Mouse (Mus musculus) retina, adult 2 months (tissue): ENCODE results near the gene Cd3eap.

ENCODE experiments used
- DNase-seq: peaks from one replicate; pipeline ENCODE4 v3.0.0-alpha.2; 2012; ENCODE audit warnings: low read depth, low spot score

Cd3eap gene

DNA sequence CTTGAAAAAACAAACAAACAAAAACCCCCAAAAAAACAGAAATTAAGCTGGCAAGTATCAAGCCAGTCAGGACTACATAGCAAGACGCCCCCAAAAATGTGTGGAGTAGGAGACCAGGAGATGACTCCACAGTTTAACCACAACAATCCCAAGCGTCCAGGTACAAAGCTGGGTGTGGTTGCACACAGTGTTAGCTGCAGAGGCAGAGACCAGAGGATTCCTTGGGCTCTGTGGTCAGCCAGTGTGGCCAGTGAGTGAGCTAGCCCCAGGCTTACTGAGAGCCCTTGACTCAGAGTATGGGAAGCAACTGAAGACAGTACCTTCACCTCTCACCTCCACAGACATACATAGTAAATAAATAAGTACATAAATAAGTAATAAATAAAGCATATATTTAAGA, 27.4 kb downstream of the Cd3eap start:
- DNase-seq: no peak

DNA sequence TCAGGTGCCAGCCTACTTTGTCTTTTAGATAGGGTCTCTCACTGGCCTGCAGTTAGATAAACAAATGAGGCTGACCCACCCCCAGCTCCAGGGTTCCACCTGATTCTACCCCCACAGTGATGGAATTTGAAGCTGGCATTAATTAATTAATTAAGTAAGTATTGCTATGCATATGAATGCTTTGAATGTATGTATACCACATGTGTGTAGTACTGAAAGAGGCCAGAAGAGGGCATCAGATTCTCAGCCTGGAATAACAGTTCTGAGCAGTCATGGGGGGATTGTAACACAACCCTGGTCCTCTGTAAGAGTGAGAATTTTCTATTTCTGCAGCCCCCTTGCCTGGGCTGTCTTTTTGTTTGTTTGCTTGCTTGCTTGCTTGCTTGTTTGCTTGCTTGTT, 30.9 kb downstream of the Cd3eap start:
- DNase-seq: no peak

DNA sequence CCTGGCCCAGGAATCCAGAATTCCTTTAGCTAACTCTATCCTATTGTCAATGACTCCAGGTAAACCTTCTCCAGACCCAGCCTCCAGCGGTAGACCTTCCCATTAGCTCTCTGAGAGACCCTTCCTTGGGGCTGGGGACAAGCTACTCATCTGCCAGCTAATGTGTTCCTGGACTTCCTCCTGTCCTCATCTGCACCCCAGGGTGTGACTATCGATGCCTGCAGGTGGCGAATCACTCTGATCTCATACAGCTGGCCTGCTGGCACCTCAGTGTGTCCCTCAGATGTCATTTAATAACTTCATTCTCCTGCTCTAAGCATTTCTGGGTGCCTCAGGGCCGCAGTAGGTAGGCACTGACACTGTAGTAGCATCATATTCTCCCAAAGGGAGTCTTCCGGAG, 31.5 kb downstream of the Cd3eap start:
- DNase-seq: no peak

DNA sequence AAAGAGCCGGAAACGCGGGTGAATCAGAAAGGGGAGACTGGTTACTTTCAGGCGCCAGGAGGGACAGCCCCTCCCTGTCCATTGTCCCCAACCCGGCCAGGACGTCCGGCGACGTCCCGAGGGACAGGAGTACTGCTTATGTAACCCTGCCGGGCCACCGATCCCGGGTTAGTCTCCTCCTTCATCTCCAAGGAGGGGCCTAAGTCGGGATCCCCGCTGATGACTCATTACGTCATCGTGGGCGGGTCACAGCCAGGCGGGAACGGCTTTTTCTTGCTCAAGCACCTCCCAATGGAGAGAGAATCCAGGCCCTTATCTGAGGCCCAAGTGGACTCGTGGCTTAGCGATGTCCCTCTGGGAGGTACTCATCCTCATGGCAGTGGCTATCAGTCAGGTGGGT, 32.2 kb downstream of the Cd3eap start:
- peak; percentile 84 for DNase-seq

DNA sequence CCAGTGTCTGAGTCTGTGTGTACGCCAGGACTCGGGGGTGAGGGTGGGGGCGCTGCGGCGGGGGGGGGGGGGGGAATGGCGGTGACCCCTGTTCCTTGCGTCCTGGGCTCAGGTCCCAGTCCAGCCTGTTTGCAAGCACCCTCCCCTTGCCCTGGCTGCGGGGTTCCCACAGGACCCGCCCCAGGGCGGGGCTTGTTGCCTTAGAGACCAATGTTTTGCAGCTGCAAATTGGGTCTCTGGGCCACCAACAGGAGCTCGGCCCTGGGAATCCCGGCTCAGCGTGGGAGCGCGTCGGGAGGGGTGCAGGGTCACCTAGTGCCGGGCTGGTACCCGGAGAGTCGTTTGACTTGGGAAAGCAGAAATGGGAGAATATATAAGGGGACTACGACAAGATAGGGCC, 32.9 kb downstream of the Cd3eap start:
- peak; percentile 76 for DNase-seq

DNA sequence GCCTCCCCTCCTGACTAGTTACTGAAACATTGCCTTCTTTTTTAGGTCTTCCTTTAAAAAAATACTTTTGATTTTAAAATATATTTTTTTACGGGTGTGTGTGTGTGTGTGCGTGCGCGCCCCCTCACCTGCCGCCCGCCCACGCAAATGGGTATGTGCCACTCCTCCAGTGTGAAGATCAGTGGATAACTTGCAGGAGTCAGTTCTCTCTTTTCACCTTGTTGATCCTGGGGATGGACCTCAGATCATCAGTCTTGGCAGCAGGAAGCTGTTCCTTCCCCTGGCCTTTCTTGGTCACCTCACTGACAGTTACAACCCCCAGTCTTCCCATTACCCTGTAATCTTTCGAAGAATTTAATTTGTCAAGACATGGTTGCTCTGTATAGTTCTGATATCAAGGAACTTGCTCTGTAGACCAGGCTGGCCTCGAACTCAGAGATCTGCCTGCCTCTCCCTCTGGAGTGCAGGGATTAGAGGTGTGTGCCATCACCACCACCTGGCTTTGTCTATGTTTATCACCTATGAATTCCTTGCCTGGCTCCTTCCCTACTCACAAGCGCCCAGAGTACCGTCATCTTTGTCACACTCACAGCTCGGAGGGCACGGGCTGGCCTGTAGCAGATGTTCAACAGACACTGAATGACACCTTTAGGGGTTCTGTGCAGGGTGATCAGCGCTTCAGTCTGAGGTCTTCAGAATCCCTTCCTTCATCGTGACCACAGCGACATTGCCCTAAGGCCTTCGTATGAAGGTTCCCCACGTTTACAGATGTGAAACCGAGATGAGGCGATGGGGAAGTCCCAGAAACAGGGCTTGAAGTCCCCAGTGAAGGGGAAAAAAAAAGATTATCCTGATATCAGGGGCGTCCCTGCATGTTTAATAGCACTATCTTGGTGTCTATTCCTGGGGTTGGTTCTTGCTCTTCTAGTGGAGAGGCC, 33.8 kb downstream of the Cd3eap start:
- DNase-seq: no peak

DNA sequence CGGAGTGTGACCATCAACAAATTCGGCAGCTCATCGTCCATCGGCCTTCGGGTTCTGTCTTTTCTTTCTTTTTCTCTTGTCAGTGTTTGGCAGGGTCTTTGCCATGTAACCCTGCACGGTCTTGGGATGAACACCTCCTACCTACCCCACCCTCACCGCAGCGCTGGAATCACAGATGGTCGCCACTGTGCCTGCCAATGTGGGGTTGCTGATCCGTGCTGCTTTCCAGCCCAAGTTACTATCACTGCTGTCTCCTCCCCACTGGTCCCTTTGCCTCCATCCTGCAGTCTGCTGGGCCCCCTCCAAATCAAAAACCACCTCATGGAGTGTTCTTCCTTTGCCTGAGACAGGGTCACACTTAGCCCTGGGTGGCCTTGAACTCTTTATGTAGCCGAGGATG, 35.1 kb downstream of the Cd3eap start:
- no peak for DNase-seq

DNA sequence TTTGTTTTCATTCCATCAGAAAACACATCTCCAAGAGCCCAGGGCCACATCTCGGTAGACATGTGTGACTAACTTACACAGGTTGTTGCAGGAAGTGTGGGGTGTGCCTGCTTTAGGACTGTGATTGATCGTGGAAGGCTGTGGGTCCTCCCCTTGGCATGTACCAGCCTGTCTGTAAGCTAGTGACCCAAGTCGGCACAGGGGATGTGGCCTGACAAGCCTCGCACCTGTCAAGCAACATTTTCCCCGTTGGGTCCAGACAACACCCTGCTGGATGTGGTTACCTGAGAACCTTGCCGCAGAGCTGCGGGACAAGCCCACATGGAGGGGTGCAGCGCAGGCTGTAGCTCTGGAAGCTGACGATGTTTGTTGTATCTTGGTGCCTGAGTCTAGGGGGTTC, 36.8 kb downstream of the Cd3eap start:
- DNase-seq: no peak

DNA sequence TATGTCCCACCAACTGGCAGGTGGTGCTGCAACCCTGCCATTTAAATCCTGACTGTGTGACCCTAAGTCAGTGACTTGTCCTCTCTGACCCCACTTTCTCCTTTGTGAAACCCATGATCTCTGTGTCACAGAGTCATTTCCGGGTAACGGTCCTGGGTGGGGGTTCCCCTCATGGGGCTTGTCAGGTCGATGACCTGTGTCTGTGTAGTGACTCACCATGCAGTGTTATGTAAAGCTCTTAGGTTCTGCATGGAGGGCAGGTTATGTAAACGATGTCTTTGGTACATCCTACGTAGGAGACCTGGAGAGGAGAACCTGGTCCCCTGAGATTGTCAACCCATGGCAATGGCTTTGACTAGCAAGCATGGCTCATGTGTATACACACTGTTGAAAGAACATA, 37.8 kb downstream of the Cd3eap start:
- no peak for DNase-seq

DNA sequence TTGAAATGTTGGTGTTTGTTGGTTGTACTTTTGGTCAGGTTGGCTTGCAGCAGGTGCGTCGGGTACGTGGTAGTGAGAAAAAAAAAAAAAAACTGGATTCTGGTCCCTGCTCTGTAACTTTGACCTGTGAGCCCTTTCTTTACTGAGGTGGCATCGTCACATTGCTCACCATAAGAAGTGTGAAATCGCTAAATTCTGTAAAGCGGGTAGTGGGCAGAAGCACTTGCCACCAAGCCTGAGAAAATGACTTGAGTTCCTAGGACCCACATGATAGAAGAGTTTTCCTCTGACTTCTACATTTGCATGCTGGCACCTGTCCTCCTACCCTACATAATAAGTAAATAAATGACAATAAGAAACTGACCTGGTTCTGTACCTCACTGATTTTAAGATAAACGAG, 38.6 kb downstream of the Cd3eap start:
- no peak for DNase-seq

DNA sequence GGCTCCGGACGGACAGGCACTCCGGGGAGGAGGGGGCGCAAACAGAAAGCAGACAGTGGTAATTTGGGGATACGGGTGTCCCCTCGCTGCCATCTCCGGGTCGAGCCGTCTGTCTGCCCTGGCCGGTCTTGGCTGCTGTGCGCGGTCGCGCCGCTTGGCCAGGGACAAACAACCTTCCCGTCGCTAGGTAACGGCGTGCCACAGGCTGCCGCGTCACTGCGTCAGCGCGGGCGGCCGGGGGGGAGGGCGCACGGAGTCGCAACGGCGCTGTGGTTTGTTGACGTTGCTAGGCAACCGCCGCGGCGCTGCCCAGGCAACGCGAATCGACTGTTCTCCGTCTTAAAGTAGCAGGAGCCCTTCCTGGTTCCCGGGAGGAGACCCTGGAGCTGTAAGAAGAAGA, 39.4 kb downstream of the Cd3eap start:
- peak; percentile 95 for DNase-seq

DNA sequence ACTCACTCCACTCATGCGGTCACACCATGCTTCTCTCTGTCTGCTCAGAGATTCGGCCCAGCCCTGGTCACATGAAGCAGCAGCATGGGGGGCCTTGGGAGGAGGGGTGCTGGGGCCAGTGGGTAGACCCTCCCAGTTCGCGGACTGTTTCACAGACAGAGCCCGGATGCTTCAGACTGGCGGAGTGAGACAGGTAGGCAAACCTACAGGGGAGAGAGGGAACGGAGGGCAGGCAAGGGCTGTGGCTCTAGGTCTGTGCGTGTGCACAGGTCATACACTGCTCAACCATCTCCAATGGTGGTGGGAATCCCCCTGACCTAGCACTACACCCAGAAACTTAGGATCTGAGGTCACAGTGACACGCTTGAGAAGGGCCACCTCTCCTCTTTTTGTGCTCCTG, 39.8 kb downstream of the Cd3eap start:
- no peak for DNase-seq

DNA sequence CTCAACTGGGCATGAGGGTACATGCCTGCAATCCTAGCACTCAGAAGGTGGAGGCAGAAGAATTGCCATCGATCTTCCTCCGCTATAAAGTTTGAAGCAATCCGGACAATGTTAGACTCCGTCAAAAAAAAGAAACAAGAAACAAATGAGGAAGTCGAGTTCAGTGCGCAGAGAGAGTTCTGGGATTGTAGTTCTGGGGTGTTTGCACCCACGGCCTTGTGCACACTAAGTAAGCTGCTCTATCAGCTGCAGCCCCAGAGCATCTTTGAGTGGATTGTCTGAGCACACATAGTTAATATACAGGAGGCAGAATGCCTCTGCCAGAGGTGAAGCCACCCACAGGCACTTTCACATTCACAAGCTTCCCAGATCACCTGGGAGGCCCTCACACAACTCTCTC, 40.6 kb downstream of the Cd3eap start:
- DNase-seq: no peak

DNA sequence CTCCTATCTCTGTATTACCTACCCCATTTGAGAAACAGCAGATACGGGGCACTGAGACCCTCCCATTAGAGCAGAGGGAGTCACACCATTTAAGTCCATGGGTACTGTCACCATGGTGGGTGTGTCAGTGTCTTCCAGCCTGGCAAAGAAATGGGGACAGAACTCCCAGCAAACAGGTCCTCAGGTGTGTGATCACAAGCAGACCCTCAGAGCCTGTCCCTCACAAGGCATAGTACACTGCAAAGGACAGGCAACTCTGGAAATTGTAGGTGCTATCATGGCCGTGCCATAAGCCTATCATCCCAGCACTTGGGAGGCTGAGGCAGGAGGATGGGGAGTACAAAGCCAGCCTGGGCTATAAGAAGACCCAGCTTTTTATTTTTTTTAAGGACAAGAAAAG, 41.1 kb downstream of the Cd3eap start:
- no peak for DNase-seq

DNA sequence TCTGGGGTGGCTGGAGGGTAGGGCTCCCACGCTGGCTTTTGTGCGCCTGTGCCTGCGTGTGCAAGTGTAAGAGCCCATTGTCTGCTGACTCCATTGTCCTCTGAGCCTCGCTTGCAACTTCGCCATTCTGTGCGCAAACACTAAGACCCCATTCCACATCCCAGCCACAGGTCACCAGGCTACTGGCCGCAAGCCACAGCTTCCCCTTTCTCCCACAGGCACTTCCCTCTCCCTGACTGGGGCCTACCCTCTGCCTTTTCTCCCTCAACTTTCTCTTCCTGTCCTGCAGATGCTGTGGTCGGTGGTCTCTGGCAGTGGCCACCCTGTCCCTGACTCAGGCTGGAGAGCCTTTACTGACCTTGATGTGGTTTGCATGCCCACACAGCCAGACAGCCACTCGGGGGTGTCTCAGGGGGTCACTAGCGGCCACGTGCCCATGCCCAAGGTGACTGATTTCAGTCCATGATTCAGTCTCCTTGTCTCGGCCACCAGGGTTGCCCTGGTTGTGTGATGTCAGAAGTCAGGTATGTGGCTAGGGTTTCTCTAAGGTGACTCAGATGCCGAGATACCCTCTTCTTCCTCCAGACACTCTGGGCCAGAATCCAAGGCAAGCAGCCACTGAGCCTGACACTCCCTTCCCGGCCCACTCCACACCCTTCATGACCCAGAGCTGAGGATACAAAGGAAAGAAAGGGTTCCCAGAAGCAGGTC, 42.7 kb downstream of the Cd3eap start:
- DNase-seq: no peak

DNA sequence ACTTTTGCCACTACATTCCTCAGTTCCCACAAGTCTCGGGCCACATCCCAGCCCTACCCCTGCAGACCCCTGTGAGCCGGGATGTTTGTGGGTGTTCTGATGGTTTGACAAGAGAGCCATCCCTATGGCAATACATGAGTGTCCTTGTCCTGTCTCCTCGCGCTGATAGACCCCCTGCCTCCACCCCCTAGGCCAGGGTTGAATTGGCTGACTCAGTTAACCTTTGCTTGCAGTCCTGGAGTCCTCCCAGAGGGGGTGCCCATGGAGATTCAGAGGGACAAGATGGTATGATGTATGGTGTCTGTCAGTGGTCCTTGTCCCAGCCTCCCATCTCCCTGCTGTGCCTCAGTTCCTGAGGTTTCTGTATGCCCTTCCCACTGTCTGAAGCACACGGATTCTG, 45.2 kb downstream of the Cd3eap start:
- no peak for DNase-seq

DNA sequence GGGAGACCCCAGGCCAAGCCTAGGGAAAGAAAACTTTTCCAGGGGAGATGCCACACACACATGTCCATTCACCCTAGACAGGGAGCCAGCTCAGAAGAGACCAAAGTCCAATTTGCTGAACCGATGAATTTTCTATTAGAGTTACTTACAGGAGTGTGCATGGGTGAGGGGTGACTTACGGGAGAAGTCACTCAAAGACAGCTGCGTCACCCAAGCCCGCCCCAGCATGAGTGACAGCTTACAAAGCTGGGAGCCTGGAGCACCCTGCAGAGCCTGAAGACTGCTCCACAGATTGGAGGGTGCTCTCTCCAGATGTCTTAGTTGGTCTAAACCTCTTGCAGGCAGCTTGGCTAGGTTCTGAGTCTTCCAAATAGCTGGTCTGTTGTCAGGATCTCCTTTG, 47.3 kb downstream of the Cd3eap start:
- DNase-seq: no peak

DNA sequence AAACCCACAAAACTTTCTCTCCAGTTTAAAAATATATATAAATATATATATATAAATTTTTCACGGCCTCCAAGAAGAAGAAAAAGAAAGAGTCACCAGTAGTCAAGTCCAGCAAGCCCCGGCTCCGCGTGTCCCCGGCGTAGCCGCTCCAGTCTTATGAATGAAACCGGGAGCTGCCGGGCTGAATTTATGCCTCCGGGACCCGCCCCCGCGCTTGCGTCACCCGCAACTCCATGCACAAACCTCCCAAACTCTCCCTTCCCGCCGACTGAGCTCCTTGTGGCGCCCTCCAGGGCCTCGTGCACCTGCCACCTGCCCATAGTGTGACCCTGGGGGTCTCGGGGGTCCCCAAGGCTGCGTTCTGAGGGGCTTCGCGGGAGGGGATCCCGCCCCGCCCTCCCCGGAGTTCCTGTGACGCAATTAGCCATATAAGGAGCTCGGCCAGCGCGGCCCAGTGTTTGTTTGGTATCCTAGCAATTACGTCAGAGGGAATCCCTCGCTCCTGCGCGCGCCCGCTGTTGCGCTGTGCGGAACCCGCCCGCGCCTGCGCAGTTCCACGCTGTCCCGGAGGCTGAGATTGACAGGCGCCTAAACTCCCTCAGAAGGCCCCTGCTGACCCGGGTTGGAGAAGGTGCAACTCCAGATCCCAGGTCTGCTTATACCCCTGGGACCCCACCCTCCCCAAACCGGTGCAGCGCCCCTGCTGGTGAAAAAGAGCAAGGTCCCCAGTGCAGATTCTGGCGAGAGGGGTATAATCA, 49.2 kb downstream of the Cd3eap start, which contains the start of gene Fosb:
Gene Fosb, minus strand, starts transcription at position 168 of the 758 bp plus-strand sequence.
- peak; percentile 95 for DNase-seq

DNA sequence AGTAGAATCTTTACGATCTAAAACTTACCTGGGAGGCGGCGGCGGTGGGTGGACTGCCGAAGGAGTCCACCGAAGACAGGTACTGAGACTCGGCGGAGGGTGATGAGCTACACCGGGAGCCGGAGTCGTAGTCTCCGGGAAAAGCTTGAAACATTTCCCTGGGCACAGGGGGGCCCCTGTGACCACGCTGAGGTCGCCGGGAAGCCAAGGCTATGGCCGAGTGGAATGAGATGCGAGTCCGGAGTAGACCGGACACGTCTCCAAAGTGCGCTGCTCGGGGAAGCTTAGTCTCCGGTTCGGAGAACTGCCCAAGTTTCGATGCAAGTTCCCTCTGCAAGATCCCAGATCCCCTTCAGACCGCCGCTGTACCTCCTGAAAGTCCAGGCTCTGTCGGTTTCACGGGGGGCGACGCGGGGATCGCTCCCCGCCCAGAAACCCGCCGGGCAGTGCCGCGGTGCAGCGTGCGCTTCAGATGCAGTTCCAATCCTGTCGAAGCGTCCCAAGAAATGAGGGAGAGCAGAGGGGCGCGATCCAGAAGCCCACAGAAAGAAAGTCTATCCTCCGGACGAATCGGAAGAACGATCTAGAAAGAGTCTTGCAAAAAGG, 49.9 kb downstream of the Cd3eap start:
- no peak for DNase-seq

DNA sequence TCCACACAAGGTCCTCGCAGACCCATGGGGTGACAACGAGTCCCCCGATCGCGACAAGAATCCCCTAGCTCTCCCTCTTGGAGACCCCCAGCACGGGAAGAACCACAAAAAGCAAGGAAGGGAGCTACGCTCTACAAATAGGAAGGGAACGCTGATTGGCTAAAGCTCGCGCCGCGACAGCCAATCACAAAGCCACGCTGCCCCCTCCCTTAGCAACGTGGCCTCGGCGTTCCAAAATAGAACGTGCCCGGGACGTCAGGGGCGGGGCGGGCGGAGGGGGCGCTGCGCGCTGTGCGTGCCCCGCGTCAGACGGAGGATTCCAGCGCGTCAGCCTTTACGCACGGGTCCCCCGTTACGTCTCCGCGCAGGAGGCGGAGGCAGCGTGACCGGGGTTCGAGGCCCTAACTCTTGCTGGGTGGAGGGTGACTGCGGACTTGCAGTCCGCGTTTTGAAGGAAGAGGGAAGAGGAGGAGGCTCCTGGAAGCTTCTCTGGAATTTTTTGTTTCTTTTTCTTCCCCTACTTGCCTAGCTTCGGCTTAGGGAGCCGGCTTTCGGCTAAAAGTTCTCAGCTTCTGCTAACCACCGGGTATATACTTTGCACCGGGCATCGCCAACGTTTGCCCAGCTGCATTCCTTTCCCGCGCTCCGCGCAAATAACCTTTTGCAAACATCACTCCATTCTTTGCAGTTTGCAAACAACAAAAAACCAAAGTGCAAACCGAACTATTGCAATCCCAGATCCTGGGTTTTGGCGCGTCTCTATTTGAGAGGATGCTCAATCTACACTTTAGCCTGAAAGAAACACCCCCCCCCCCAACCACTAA, 50.6 kb downstream of the Cd3eap start:
- peak; percentile 85 for DNase-seq
